Comparison of ENCODE assay signal across 17 mouse cellular contexts in genomic region chr3:133574969-133575368, GRCm38 (mm10).
"Had no signal": no experiment of that assay in that cellular context is flagged by ENCODE, and none has a peak within 500 bp of the region (broad histone marks: within the 10 kb centered on the region; RNA-seq: fewer than 3 reads in every experiment).

No protein-coding gene starts in this region.

- H3K4me1 ChIP-seq: lung, embryonic 15.5 days; megakaryocyte, embryonic 14.5 days; midbrain, embryonic 13.5 days; midbrain, embryonic 15.5 days; neural tube, embryonic 12.5 days; stomach, embryonic 15.5 days had no signal

- H3K4me2 ChIP-seq: lung, embryonic 15.5 days; midbrain, embryonic 11.5 days; midbrain, embryonic 13.5 days; midbrain, embryonic 15.5 days; neural tube, embryonic 12.5 days; stomach, embryonic 15.5 days had no signal

- H3K36me3 ChIP-seq: lung, embryonic 15.5 days; midbrain, embryonic 13.5 days; midbrain, embryonic 15.5 days; neural tube, embryonic 12.5 days; stomach, embryonic 15.5 days had no signal

- H3K27me3 ChIP-seq: lung, embryonic 15.5 days; midbrain, embryonic 13.5 days; midbrain, embryonic 15.5 days; neural tube, embryonic 12.5 days; stomach, embryonic 15.5 days had no signal

- H3K9ac ChIP-seq: lung, embryonic 15.5 days; midbrain, embryonic 13.5 days; midbrain, embryonic 15.5 days; neural tube, embryonic 12.5 days; stomach, embryonic 15.5 days had no signal

- DNase-seq: lung, adult 2 months; lung, postnatal 14 days; lung, postnatal 36 days; right cerebral cortex, postnatal 14 days; thymus, adult 2 months; thymus, postnatal 14 days; thymus, postnatal 36 days had no signal

- H3K27ac ChIP-seq: lung, embryonic 15.5 days; macrophage; midbrain, embryonic 13.5 days; midbrain, embryonic 15.5 days; neural tube, embryonic 12.5 days; stomach, embryonic 15.5 days; stomach, postnatal 0 days had no signal

- ATAC-seq: lung, postnatal 0 days; midbrain, embryonic 13.5 days; midbrain, embryonic 15.5 days had no signal

- H3K4me3 ChIP-seq: lung, embryonic 15.5 days; megakaryocyte, embryonic 14.5 days; midbrain, embryonic 13.5 days; midbrain, embryonic 15.5 days; neural tube, embryonic 12.5 days; stomach, embryonic 15.5 days had no signal

- H3K9me3 ChIP-seq: lung, embryonic 15.5 days; megakaryocyte, embryonic 14.5 days; midbrain, embryonic 13.5 days; midbrain, embryonic 15.5 days; neural tube, embryonic 12.5 days; stomach, embryonic 15.5 days had no signal
